In genomic region chr2:168230773-168231470, GRCm38 (mm10) we compare ENCODE assay signal across 8 mouse cellular contexts. TPM values are rescaled to one million over a fixed set of nuclear protein-coding genes. Genes with fewer than 3 reads are reported as not detected.
DNase-seq lines count a peak whose midpoint lies in the region; ATAC-seq and TF ChIP-seq lines count a peak whose summit lies in the region.

No protein-coding gene starts in this region.

- H3K36me3 ChIP-seq in forebrain, embryonic 15.5 days: peaks cover 21% of the 10 kb centered on the region
- peaks cover 39% of the 10 kb centered on the region for H3K36me3 ChIP-seq in megakaryocyte, embryonic 14.5 days (replicated peaks; ENCODE audit: low read length)
- peaks cover 6% of the 10 kb centered on the region; the same call in 1 of the 2 replicates for H3K36me3 ChIP-seq in stomach, postnatal 0 days (ENCODE audit: control insufficient read depth, insufficient read depth, low read length)

- H3K4me2 ChIP-seq in forebrain, embryonic 15.5 days (replicated peaks): peak overlapping the region; percentile 97
- H3K4me2 ChIP-seq in stomach, postnatal 0 days (replicated peaks; ENCODE audit: low read depth): peak overlapping the region; percentile 97

- H3K4me3 ChIP-seq in forebrain, embryonic 15.5 days: peak overlapping the region; percentile 59
- peak overlapping the region; percentile 99 for H3K4me3 ChIP-seq in megakaryocyte, embryonic 14.5 days (replicated peaks)
- peak overlapping the region; percentile 99 for H3K4me3 ChIP-seq in stomach, postnatal 0 days (ENCODE audit: low read depth, low read length)

- H3K4me1 ChIP-seq in forebrain, embryonic 15.5 days: peaks cover 37% of the 10 kb centered on the region
- peaks cover 58% of the 10 kb centered on the region for H3K4me1 ChIP-seq in megakaryocyte, embryonic 14.5 days
- peaks cover 8% of the 10 kb centered on the region; the same call in 1 of the 2 replicates for H3K4me1 ChIP-seq in stomach, postnatal 0 days (replicated peaks; ENCODE audit: control insufficient read depth, insufficient read depth)

- 4% methylated on average over 102 of the region's 105 CpGs for WGBS in forebrain, embryonic 15.5 days
- 2% methylated on average over 76 of the region's 105 CpGs for WGBS in stomach, postnatal 0 days

- DNase-seq in adrenal gland, adult 18-20 months (ENCODE audit: low spot score in 2 of 2): peak; percentile 12 to 43
- DNase-seq in adrenal gland, adult 2 months: no peak
- DNase-seq in spleen, postnatal 4 days (ENCODE audit: low spot score in 2 of 2): peak; percentile 32 to 69
- DNase-seq in spleen, postnatal 36 days (ENCODE audit: low spot score in 2 of 2): no peak
- DNase-seq in kidney, postnatal 10 days: peak; percentile 46
- no peak for DNase-seq in stomach, postnatal 0 days (ENCODE audit: low spot score)

- no peak for TF ChIP-seq CTCF in stomach, postnatal 0 days (IDR thresholded peaks at IDR 0.05; ENCODE audit: low read depth)

- H3K9ac ChIP-seq in forebrain, embryonic 15.5 days (replicated peaks): peak overlapping the region; percentile 69
- peak overlapping the region; percentile 99 for H3K9ac ChIP-seq in stomach, postnatal 0 days (ENCODE audit: low read length)

- H3K27ac ChIP-seq in forebrain, embryonic 15.5 days (replicated peaks): peak overlapping the region; percentile 94
- peak overlapping the region; percentile 93 for H3K27ac ChIP-seq in stomach, postnatal 0 days (replicated peaks)

- H3K27me3 ChIP-seq in forebrain, embryonic 15.5 days: no peaks in the 10 kb centered on the region
- H3K27me3 ChIP-seq in megakaryocyte, embryonic 14.5 days (replicated peaks): peaks cover 4% of the 10 kb centered on the region
- no peaks in the 10 kb centered on the region for H3K27me3 ChIP-seq in stomach, postnatal 0 days (ENCODE audit: control insufficient read depth, insufficient read depth, low read length)

- ATAC-seq in forebrain, embryonic 15.5 days (replicated peaks): peak; percentile 78
- ATAC-seq in stomach, postnatal 0 days (ENCODE audit: low FRiP score, low TSS enrichment): peak; percentile 63

- H3K9me3 ChIP-seq in forebrain, embryonic 15.5 days: no peaks in the 10 kb centered on the region
- no peaks in the 10 kb centered on the region for H3K9me3 ChIP-seq in megakaryocyte, embryonic 14.5 days
- H3K9me3 ChIP-seq in stomach, postnatal 0 days (ENCODE audit: control insufficient read depth, low read length): no peaks in the 10 kb centered on the region

- TF ChIP-seq EP300 in stomach, postnatal 0 days (optimal IDR thresholded peaks at IDR 0.05): no peak

RNA-seq across cellular contexts. Expression of gene Mocs3, which starts 0.5 kb away (rescaled TPM):
- total RNA-seq in adrenal gland, adult 18-20 months (2021): 10 to 100 TPM; 15.4 to 16.9 TPM
- 10 to 100 TPM; 11.6 to 16.6 TPM for total RNA-seq in adrenal gland, adult 2 months (2021)
- 70.8 and 82.0 TPM in 2 replicates for polyA plus RNA-seq in adrenal gland, adult 2 months (2012; rRNA removed)
- polyA plus RNA-seq in forebrain, embryonic 15.5 days (2015; fragmentation: Nextera tagmentation; extraction: Ambion mirVana): 10.2 and 10.3 TPM in 2 replicates
- 10.5 and 36.4 TPM in 2 replicates for polyA plus RNA-seq in megakaryocyte, embryonic 14.5 days (2012; ENCODE audit: insufficient read depth, low replicate concordance)
- 6.3 and 8.1 TPM in 2 replicates for polyA plus RNA-seq in stomach, postnatal 0 days (2015; fragmentation: Nextera tagmentation; extraction: Ambion mirVana)

RNA-seq across cellular contexts. Expression of gene Dpm1, which starts 0.5 kb away (rescaled TPM):
- 100 to 1,000 TPM; 122 to 134 TPM for total RNA-seq in adrenal gland, adult 18-20 months (2021)
- 100 to 1,000 TPM; 133 to 138 TPM for total RNA-seq in adrenal gland, adult 2 months (2021)
- polyA plus RNA-seq in adrenal gland, adult 2 months (2012; rRNA removed): 19.3 and 24.8 TPM in 2 replicates
- polyA plus RNA-seq in forebrain, embryonic 15.5 days (2015; fragmentation: Nextera tagmentation; extraction: Ambion mirVana): 63.2 and 74.5 TPM in 2 replicates
- polyA plus RNA-seq in megakaryocyte, embryonic 14.5 days (2012; ENCODE audit: insufficient read depth, low replicate concordance): 34.7 and 155 TPM in 2 replicates
- 126 and 138 TPM in 2 replicates for polyA plus RNA-seq in stomach, postnatal 0 days (2015; fragmentation: Nextera tagmentation; extraction: Ambion mirVana)

RNA-seq across cellular contexts. Expression of gene Gm20716, which starts 0.8 kb away (rescaled TPM):
- 10 to 100 TPM; 20.8 to 24.6 TPM for total RNA-seq in adrenal gland, adult 18-20 months (2021)
- 10 to 100 TPM; 26.1 to 27.0 TPM for total RNA-seq in adrenal gland, adult 2 months (2021)
- polyA plus RNA-seq in adrenal gland, adult 2 months (2012; rRNA removed): not detected in 2 replicates
- polyA plus RNA-seq in forebrain, embryonic 15.5 days (2015; fragmentation: Nextera tagmentation; extraction: Ambion mirVana): 26.0 and 28.0 TPM in 2 replicates
- polyA plus RNA-seq in megakaryocyte, embryonic 14.5 days (2012; ENCODE audit: insufficient read depth, low replicate concordance): not detected in 2 replicates
- 4.9 and 5.5 TPM in 2 replicates for polyA plus RNA-seq in stomach, postnatal 0 days (2015; fragmentation: Nextera tagmentation; extraction: Ambion mirVana)

RNA-seq across cellular contexts. Expression of gene Adnp, which starts 24.0 kb away (rescaled TPM):
- total RNA-seq in adrenal gland, adult 18-20 months (2021): 10 to 100 TPM; 40.2 to 47.3 TPM
- 10 to 100 TPM; 43.9 to 65.5 TPM for total RNA-seq in adrenal gland, adult 2 months (2021)
- polyA plus RNA-seq in adrenal gland, adult 2 months (2012; rRNA removed): 16.4 and 18.6 TPM in 2 replicates
- 4.4 and 13.6 TPM in 2 replicates for polyA plus RNA-seq in forebrain, embryonic 15.5 days (2015; fragmentation: Nextera tagmentation; extraction: Ambion mirVana)
- 9.5 and 14.3 TPM in 2 replicates for polyA plus RNA-seq in megakaryocyte, embryonic 14.5 days (2012; ENCODE audit: insufficient read depth, low replicate concordance)
- polyA plus RNA-seq in stomach, postnatal 0 days (2015; fragmentation: Nextera tagmentation; extraction: Ambion mirVana): 5.2 and 6.0 TPM in 2 replicates

RNA-seq across cellular contexts. Expression of gene Kcng1, which starts 50.6 kb away (rescaled TPM):
- not detected for total RNA-seq in adrenal gland, adult 18-20 months (2021)
- total RNA-seq in adrenal gland, adult 2 months (2021): not detected
- polyA plus RNA-seq in adrenal gland, adult 2 months (2012; rRNA removed): 0.15 TPM in 2 replicates
- polyA plus RNA-seq in forebrain, embryonic 15.5 days (2015; fragmentation: Nextera tagmentation; extraction: Ambion mirVana): 16.0 and 16.7 TPM in 2 replicates
- 0.03 TPM in 1 of 2 replicates, not detected in the other for polyA plus RNA-seq in megakaryocyte, embryonic 14.5 days (2012; ENCODE audit: insufficient read depth, low replicate concordance)
- 0.65 and 1.0 TPM in 2 replicates for polyA plus RNA-seq in stomach, postnatal 0 days (2015; fragmentation: Nextera tagmentation; extraction: Ambion mirVana)

Comparison
In these comparisons a context has a peak if more than half of its experiments do, and no peak if none do; other contexts are left out.
1. DNase-seq: peak in adrenal gland, adult 18-20 months (2 of 2), spleen, postnatal 4 days (2 of 2) and kidney, postnatal 10 days (single experiment); none in adrenal gland, adult 2 months (single experiment), spleen, postnatal 36 days (0 of 2) and stomach, postnatal 0 days (single experiment).
2. Peak in every context shown above with its lines, with median percentiles within 50 percentile points of each other: H3K4me3 ChIP-seq.